Comparison of ENCODE assay signal across 9 mouse cellular contexts in genomic region chr9:33062476-33062875, GRCm38 (mm10).
A peak's percentile ranks its signal among the peaks of the same experiment; 100 is the strongest.
DNase-seq lines count a peak whose midpoint lies in the region; ATAC-seq and TF ChIP-seq lines count a peak whose summit lies in the region.
"Had no signal": no experiment of that assay in that cellular context is flagged by ENCODE, and none has a peak within 500 bp of the region (broad histone marks: within the 10 kb centered on the region; RNA-seq: fewer than 3 reads in every experiment).

No protein-coding gene starts in this region.

- no peak for TF ChIP-seq CTCF in brain, embryonic 14.5 days (IDR thresholded peaks at IDR 0.05; ENCODE audit: borderline replicate concordance, extremely low read depth, insufficient read depth, insufficient read length)
- TF ChIP-seq CTCF in cerebellum, adult 2 months (IDR thresholded peaks at IDR 0.05; ENCODE audit: borderline replicate concordance, insufficient read depth, low read depth, low read length), result no peak

- peak; percentile 86 for ATAC-seq in embryonic facial prominence, embryonic 15.5 days (ENCODE audit: insufficient number of reproducible peaks, low FRiP score, low TSS enrichment, low read depth)
- ATAC-seq in hindbrain, embryonic 12.5 days (ENCODE audit: low FRiP score), result peak; percentile 93
- ATAC-seq in limb, embryonic 15.5 days (ENCODE audit: insufficient number of reproducible peaks, low FRiP score, low TSS enrichment, low read depth), result 0 out of 2 replicates have a peak, but pooled peaks have one; percentile 35

- no peak overlapping the region; the same call in 1 of the 2 replicates for H3K27ac ChIP-seq in embryonic facial prominence, embryonic 15.5 days (replicated peaks)
- no peak overlapping the region for H3K27ac ChIP-seq in hindbrain, embryonic 12.5 days
- no peak overlapping the region for H3K27ac ChIP-seq in limb, embryonic 15.5 days
- no peak overlapping the region for H3K27ac ChIP-seq in cerebellum, adult 2 months (ENCODE audit: insufficient read depth, low read length)
- H3K27ac ChIP-seq: kidney, postnatal 0 days had no signal

- no peaks in the 10 kb centered on the region for H3K27me3 ChIP-seq in embryonic facial prominence, embryonic 15.5 days
- peaks cover 58% of the 10 kb centered on the region for H3K27me3 ChIP-seq in hindbrain, embryonic 12.5 days
- H3K27me3 ChIP-seq in limb, embryonic 15.5 days, result no peaks in the 10 kb centered on the region
- H3K27me3 ChIP-seq in cerebellum, adult 2 months (ENCODE audit: control insufficient read depth, insufficient read depth, low read length), result no peaks in the 10 kb centered on the region

- no peak overlapping the region for H3K4me2 ChIP-seq in embryonic facial prominence, embryonic 15.5 days (replicated peaks)
- no peak overlapping the region for H3K4me2 ChIP-seq in hindbrain, embryonic 12.5 days (replicated peaks)
- H3K4me2 ChIP-seq in limb, embryonic 15.5 days, result no peak overlapping the region

- peak; percentile 96 for DNase-seq in brain, embryonic 14.5 days (ENCODE audit: low read depth)
- peak; percentile 45 for DNase-seq in telencephalon, adult 2 months (ENCODE audit: low read depth, low spot score)
- no peak for DNase-seq in ovary, adult 18-20 months (ENCODE audit: low spot score)
- DNase-seq in cerebellum, adult 2 months, result no peak
- DNase-seq in B cell, adult 2 months, result no peak

- no peaks in the 10 kb centered on the region for H3K9me3 ChIP-seq in embryonic facial prominence, embryonic 15.5 days (replicated peaks)
- H3K9me3 ChIP-seq in hindbrain, embryonic 12.5 days (replicated peaks), result no peaks in the 10 kb centered on the region
- no peaks in the 10 kb centered on the region for H3K9me3 ChIP-seq in limb, embryonic 15.5 days

- no peak for TF ChIP-seq POLR2A in brain, embryonic 14.5 days (IDR thresholded peaks at IDR 0.05; ENCODE audit: borderline replicate concordance, extremely low read depth, insufficient read depth, insufficient read length, poor library complexity, severe bottlenecking)
- TF ChIP-seq POLR2A in cerebellum, adult 2 months (IDR thresholded peaks at IDR 0.05; ENCODE audit: borderline replicate concordance, insufficient read depth, low read length), result no peak

- no peaks in the 10 kb centered on the region for H3K36me3 ChIP-seq in embryonic facial prominence, embryonic 15.5 days
- no peaks in the 10 kb centered on the region for H3K36me3 ChIP-seq in hindbrain, embryonic 12.5 days
- H3K36me3 ChIP-seq in limb, embryonic 15.5 days, result no peaks in the 10 kb centered on the region

- H3K9ac ChIP-seq in embryonic facial prominence, embryonic 15.5 days, result no peak overlapping the region
- no peak overlapping the region for H3K9ac ChIP-seq in hindbrain, embryonic 12.5 days
- no peak overlapping the region for H3K9ac ChIP-seq in limb, embryonic 15.5 days

- H3K4me1 ChIP-seq in embryonic facial prominence, embryonic 15.5 days, result 0 out of 2 replicates have a peak, but pooled peaks cover 5% of the 10 kb centered on the region
- H3K4me1 ChIP-seq in hindbrain, embryonic 12.5 days, result peaks cover 9% of the 10 kb centered on the region
- H3K4me1 ChIP-seq in limb, embryonic 15.5 days, result peaks cover 6% of the 10 kb centered on the region; the same call in 1 of the 2 replicates
- no peaks in the 10 kb centered on the region for H3K4me1 ChIP-seq in cerebellum, adult 2 months (ENCODE audit: control insufficient read depth, insufficient read depth, low read length)

- H3K4me3 ChIP-seq in embryonic facial prominence, embryonic 15.5 days (replicated peaks), result no peak overlapping the region
- no peak overlapping the region for H3K4me3 ChIP-seq in hindbrain, embryonic 12.5 days
- no peak overlapping the region for H3K4me3 ChIP-seq in limb, embryonic 15.5 days
- H3K4me3 ChIP-seq in cerebellum, adult 2 months (replicated peaks; ENCODE audit: insufficient read depth, low read depth, low read length), result no peak overlapping the region

- 29% methylated on average over 4 of the region's 4 CpGs for WGBS in embryonic facial prominence, embryonic 15.5 days
- WGBS in hindbrain, embryonic 12.5 days, result 12% methylated on average over 4 of the region's 4 CpGs
- 26% methylated on average over 4 of the region's 4 CpGs for WGBS in limb, embryonic 15.5 days
- 21% methylated on average over 4 of the region's 4 CpGs for WGBS in cerebellum, adult 2 months

Comparison
In these comparisons a context has a peak if more than half of its experiments do, and no peak if none do; other contexts are left out.
1. DNase-seq: peak in brain, embryonic 14.5 days (single experiment) and telencephalon, adult 2 months (single experiment); none in ovary, adult 18-20 months (single experiment), cerebellum, adult 2 months (0 of 2) and B cell, adult 2 months (0 of 2).
2. ATAC-seq: peak in every context shown above with its lines; median percentile 93 in hindbrain, embryonic 12.5 days; 86 in embryonic facial prominence, embryonic 15.5 days; 35 in limb, embryonic 15.5 days.